Mouse (Mus musculus) ES-E14 (cell line): ENCODE results near the gene Gm10271.

Experiments
- CHD2 ChIP-seq: IDR thresholded peaks from 2 replicates; pipeline ENCODE4 v1.6.1; 2014; ENCODE audit warnings: mild to moderate bottlenecking, low read depth, low read length, inconsistent platforms
- HCFC1 ChIP-seq: IDR thresholded peaks from 2 replicates; pipeline ENCODE4 v1.6.1; 2012; ENCODE audit warnings: low read length, inconsistent platforms, borderline replicate concordance; ENCODE audit not compliant: insufficient read depth
- MAFK ChIP-seq: IDR thresholded peaks from 2 replicates; pipeline ENCODE4 v1.6.1; 2014; ENCODE audit warnings: mild to moderate bottlenecking, low read depth, low read length, inconsistent platforms; ENCODE audit not compliant: insufficient read depth
- ZC3H11A ChIP-seq: IDR thresholded peaks from 2 replicates; pipeline ENCODE4 v1.6.1; 2012; ENCODE audit warnings: low read depth, mild to moderate bottlenecking, inconsistent platforms, low read length, borderline replicate concordance
- ZNF384 ChIP-seq: IDR thresholded peaks from 2 replicates; pipeline ENCODE4 v1.6.1; 2012; ENCODE audit warnings: low read depth, low read length, inconsistent platforms

DNA sequence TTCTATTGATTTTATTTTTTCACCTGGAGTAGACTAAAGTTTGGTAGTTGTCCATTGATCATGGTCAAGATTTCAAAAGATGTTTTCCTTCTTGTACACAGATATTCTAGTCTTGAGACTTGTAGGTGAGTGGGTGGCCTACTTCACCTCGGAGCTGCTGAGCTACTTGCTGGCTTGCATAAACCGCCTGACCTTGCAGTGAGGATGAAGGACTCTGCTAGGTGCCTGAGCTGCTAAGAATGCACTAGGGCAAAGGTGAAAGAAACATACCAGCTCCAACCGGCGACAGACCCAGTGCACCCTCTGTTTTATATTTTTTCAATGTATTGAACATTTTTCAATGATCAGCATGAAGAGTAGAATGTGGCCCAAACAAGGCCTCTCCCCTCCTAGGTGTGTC lies 7.9 kb upstream of the Gm10271 start:
- no peak for TF ChIP-seq ZC3H11A
- no peak for TF ChIP-seq MAFK
- TF ChIP-seq ZNF384 = no peak
- no peak for TF ChIP-seq HCFC1
- no peak for TF ChIP-seq CHD2
